Mouse (Mus musculus): ENCODE results near the gene Dcaf12.

DNA sequence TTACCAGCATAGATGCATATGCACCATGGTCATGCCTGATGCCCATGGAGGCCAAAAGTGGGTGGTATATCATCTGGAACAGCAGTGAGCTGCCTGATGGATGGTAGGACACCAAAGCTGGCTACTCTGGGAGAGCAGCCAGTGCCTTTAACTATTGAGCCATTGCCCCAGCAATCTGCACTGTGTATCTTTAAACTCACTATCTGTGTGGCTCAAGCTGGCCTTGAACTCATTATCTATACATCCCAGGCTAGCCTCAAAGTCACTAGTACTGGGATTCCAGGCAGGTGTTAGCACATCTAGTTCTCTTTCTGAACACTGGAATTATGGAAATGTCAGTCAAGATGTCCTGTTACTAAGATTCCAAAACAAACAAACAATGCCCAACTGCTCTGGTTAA lies 21.9 kb upstream of the Dcaf12 start:
- TF ChIP-seq POLR2A (IDR thresholded peaks at IDR 0.05; ENCODE audit: borderline replicate concordance, low read depth, low read length) (no peak), CTCF (IDR thresholded peaks at IDR 0.05; ENCODE audit: low read depth, low read length) (no peak)

Data from bone marrow macrophage, adult 2 months (primary cell).